Mouse (Mus musculus) forebrain, embryonic 10.5 days (tissue): ENCODE results near the gene Mosmo. TPM values are rescaled to one million over a fixed set of nuclear protein-coding genes. Genes with fewer than 3 reads are reported as not detected.

Experiments
- DNase-seq: peaks from one replicate; pipeline ENCODE4 v3.0.0-alpha.2; 2017; ENCODE audit warnings: low spot score; ENCODE audit errors: extremely low spot score
- H3K27ac ChIP-seq: fragments of 300-500 bp; sonication (generic); 2 replicates; pipeline ENCODE4 v1.5.1; 2016; ENCODE audit warnings: mild to moderate bottlenecking
- H3K27me3 ChIP-seq: fragments of 300-500 bp; sonication (generic); 2 replicates; pipeline ENCODE4 v1.6.1; 2016; ENCODE audit warnings: mild to moderate bottlenecking; ENCODE audit not compliant: poor library complexity, severe bottlenecking
- H3K36me3 ChIP-seq: fragments of 300-500 bp; sonication (generic); replicated peaks from 2 replicates; pipeline ENCODE4 v1.6.1; 2016; ENCODE audit warnings: mild to moderate bottlenecking, moderate library complexity
- H3K4me1 ChIP-seq: fragments of 300-500 bp; sonication (generic); 2 replicates; pipeline ENCODE4 v1.6.1; 2016
- H3K4me3 ChIP-seq: fragments of 300-500 bp; sonication (generic); 2 replicates; pipeline ENCODE4 v1.5.1; 2016; ENCODE audit warnings: mild to moderate bottlenecking, moderate library complexity
- H3K9me3 ChIP-seq: fragments of 300-500 bp; sonication (generic); 2 replicates; pipeline ENCODE4 v1.6.1; 2016; ENCODE audit warnings: mild to moderate bottlenecking, moderate library complexity
- WGBS: fragments of 180-500 bp; shearing (Covaris S2); methylation state at CpG from one replicate; pipeline ENCODE4 v1.1.7; 2016; 5-methylcytosine and 5-hydroxymethylcytosine counted together
- polyA plus RNA-seq: library from polyadenylated mRNA; unstranded; fragments of >200 nt; fragmentation: Nextera tagmentation; extraction: Ambion mirVana; gene quantifications from 2 replicates; pipeline ENCODE4 v1.2.1, GENCODE M21; 2016

The Mosmo gene
- 11.3 and 11.4 TPM in 2 replicates for polyA plus RNA-seq

GRCm38 (mm10) chr7:120677001-120677643, at the start of gene Mosmo:
Gene Mosmo, plus strand, starts transcription at chr7:120677618.
- H3K27me3 ChIP-seq = no peaks in the 10 kb centered on the region
- H3K4me3 ChIP-seq = peak within 1 kb of the TSS; percentile 94
- peak within 1 kb of the TSS; percentile 94 for H3K27ac ChIP-seq
- 1% methylated on average over 43 of the region's 44 CpGs for WGBS
- peaks cover 36% of the 10 kb centered on the region for H3K4me1 ChIP-seq
- H3K36me3 ChIP-seq = no peaks in the 10 kb centered on the region
- H3K9me3 ChIP-seq = no peaks in the 10 kb centered on the region
- peak; percentile 76 for DNase-seq

GRCm38 (mm10) chr7:120632518-120632917, 44.9 kb upstream of the Mosmo start:
- Histone ChIP-seq H3K36me3 (peaks cover 1% of the 10 kb centered on the region), H3K27ac (no peak overlapping the region), H3K4me1 (peaks cover 21% of the 10 kb centered on the region), H3K4me3 (no peak overlapping the region), H3K9me3 (no peaks in the 10 kb centered on the region), H3K27me3 (no peaks in the 10 kb centered on the region)
- WGBS = 84% methylated on average over 1 of the region's 1 CpGs
- DNase-seq = no peak

GRCm38 (mm10) chr7:120634301-120634700, 43.1 kb upstream of the Mosmo start:
- H3K4me1 ChIP-seq = peaks cover 21% of the 10 kb centered on the region
- H3K27me3 ChIP-seq = no peaks in the 10 kb centered on the region
- 10% methylated on average over 9 of the region's 9 CpGs for WGBS
- H3K9me3 ChIP-seq = no peaks in the 10 kb centered on the region
- H3K4me3 ChIP-seq = peak overlapping the region; percentile 91
- peak; percentile 23 for DNase-seq
- peak overlapping the region; percentile 96 for H3K27ac ChIP-seq
- peaks cover 19% of the 10 kb centered on the region for H3K36me3 ChIP-seq

GRCm38 (mm10) chr7:120634711-120635361, 42.6 kb upstream of the Mosmo start, which contains the start of gene Uqcrc2:
Gene Uqcrc2, plus strand, starts transcription at chr7:120635176.
- Histone ChIP-seq H3K27ac (peak within 1 kb of the TSS; percentile 96), H3K36me3 (peaks cover 24% of the 10 kb centered on the region), H3K4me1 (peaks cover 21% of the 10 kb centered on the region), H3K4me3 (peak within 1 kb of the TSS; percentile 91), H3K9me3 (no peaks in the 10 kb centered on the region), H3K27me3 (no peaks in the 10 kb centered on the region)
- WGBS = under 1% methylated on average over 45 of the region's 45 CpGs
- DNase-seq = peak; percentile 91

- DNase-seq = no peak
- peaks cover 21% of the 10 kb centered on the region for H3K4me1 ChIP-seq
- H3K9me3 ChIP-seq = no peaks in the 10 kb centered on the region
- peak overlapping the region; percentile 96 for H3K27ac ChIP-seq
- 0% methylated on average over 32 of the region's 32 CpGs for WGBS
- H3K27me3 ChIP-seq = no peaks in the 10 kb centered on the region
- peak overlapping the region; percentile 91 for H3K4me3 ChIP-seq
- peaks cover 30% of the 10 kb centered on the region for H3K36me3 ChIP-seq
Measured at GRCm38 (mm10) chr7:120635362-120635781, 42.0 kb upstream of the Mosmo start.

GRCm38 (mm10) chr7:120635821-120636220, 41.6 kb upstream of the Mosmo start:
- Histone ChIP-seq H3K27me3 (no peaks in the 10 kb centered on the region), H3K9me3 (no peaks in the 10 kb centered on the region), H3K27ac (peak overlapping the region; percentile 96), H3K4me3 (peak overlapping the region; percentile 91), H3K36me3 (peaks cover 34% of the 10 kb centered on the region), H3K4me1 (peaks cover 21% of the 10 kb centered on the region)
- whole genome bisulfite sequencing = 2% methylated on average over 11 of the region's 11 CpGs
- no peak for DNase-seq

- Histone ChIP-seq H3K36me3 (peaks cover 99% of the 10 kb centered on the region), H3K9me3 (no peaks in the 10 kb centered on the region), H3K4me3 (no peak overlapping the region), H3K27ac (no peak overlapping the region), H3K4me1 (no peaks in the 10 kb centered on the region), H3K27me3 (no peaks in the 10 kb centered on the region)
- no peak for DNase-seq
- 73% methylated on average over 4 of the region's 4 CpGs for WGBS
Measured at GRCm38 (mm10) chr7:120643217-120643616, 34.2 kb upstream of the Mosmo start.

GRCm38 (mm10) chr7:120647849-120648248, 29.6 kb upstream of the Mosmo start:
- Histone ChIP-seq H3K27me3 (no peaks in the 10 kb centered on the region), H3K27ac (no peak overlapping the region), H3K4me1 (no peaks in the 10 kb centered on the region), H3K4me3 (no peak overlapping the region), H3K36me3 (peaks cover 99% of the 10 kb centered on the region), H3K9me3 (no peaks in the 10 kb centered on the region)
- 87% methylated on average over 2 of the region's 2 CpGs for WGBS
- no peak for DNase-seq

- no peaks in the 10 kb centered on the region for H3K9me3 ChIP-seq
- H3K27me3 ChIP-seq = no peaks in the 10 kb centered on the region
- DNase-seq = no peak
- no peak overlapping the region for H3K27ac ChIP-seq
- H3K4me3 ChIP-seq = no peak overlapping the region
- peaks cover 42% of the 10 kb centered on the region for H3K36me3 ChIP-seq
- 93% methylated on average over 4 of the region's 4 CpGs for WGBS
- peaks cover 4% of the 10 kb centered on the region; the same call in 1 of the 2 replicates for H3K4me1 ChIP-seq
Measured at GRCm38 (mm10) chr7:120662079-120662478, 15.3 kb upstream of the Mosmo start.

- Histone ChIP-seq H3K9me3 (no peaks in the 10 kb centered on the region), H3K4me1 (no peaks in the 10 kb centered on the region), H3K27ac (no peak within 1 kb of the TSS), H3K36me3 (no peaks in the 10 kb centered on the region), H3K27me3 (no peaks in the 10 kb centered on the region), H3K4me3 (no peak within 1 kb of the TSS)
- peak; percentile 82 for DNase-seq
- WGBS = 27% methylated on average over 14 of the region's 14 CpGs
Measured at GRCm38 (mm10) chr7:120670153-120670875, 7.1 kb upstream of the Mosmo start, which contains the start of gene Pdzd9. Gene Pdzd9, minus strand, starts transcription at chr7:120670343.

GRCm38 (mm10) chr7:120671271-120671670, 6.1 kb upstream of the Mosmo start:
- H3K27ac ChIP-seq = no peak overlapping the region
- H3K9me3 ChIP-seq = no peaks in the 10 kb centered on the region
- DNase-seq = no peak
- 71% methylated on average over 2 of the region's 2 CpGs for WGBS
- H3K27me3 ChIP-seq = no peaks in the 10 kb centered on the region
- peaks cover 1% of the 10 kb centered on the region for H3K4me1 ChIP-seq
- no peaks in the 10 kb centered on the region for H3K36me3 ChIP-seq
- H3K4me3 ChIP-seq = no peak overlapping the region

- Histone ChIP-seq H3K4me1 (peaks cover 36% of the 10 kb centered on the region), H3K36me3 (no peaks in the 10 kb centered on the region), H3K27ac (peak overlapping the region; percentile 94), H3K27me3 (no peaks in the 10 kb centered on the region), H3K4me3 (peak overlapping the region; percentile 94), H3K9me3 (no peaks in the 10 kb centered on the region)
- 3% methylated on average over 42 of the region's 42 CpGs for WGBS
- peak; percentile 51 for DNase-seq
Measured at GRCm38 (mm10) chr7:120677764-120678531, 530 bp downstream of the Mosmo start.
